Mouse (Mus musculus) spleen, adult 10 weeks (tissue): Measurements from ENCODE around the gene Ces3b. TPM values are rescaled to one million over a fixed set of nuclear protein-coding genes. Genes with fewer than 3 reads are reported as not detected.

ENCODE experiments used
- polyA plus RNA-seq: library from polyadenylated mRNA; stranded (reverse); fragments of 350-450 nt; fragmentation: Illumina TruSeq; extraction: RNeasy Lipid Tissue Mini Kit (QIAGEN cat#74804); gene quantifications from one replicate; pipeline ENCODE4 v1.2.3, GENCODE M21; 2015; ENCODE audit warnings: low replicate concordance; ENCODE audit not compliant: insufficient read depth

The Ces3b gene
- not detected for polyA plus RNA-seq

GRCm38 (mm10) chr8:105083449-105084050 lies at the start of gene Ces3b:
Ces3b (plus strand) TSS chr8:105083753.

GRCm38 (mm10) chr8:105048371-105048854 lies 35.1 kb upstream of the Ces3b start, which contains the start of gene Ces3a:
Ces3a (plus strand) TSS chr8:105048601.

GRCm38 (mm10) chr8:105131509-105131908 lies 48.0 kb downstream of the Ces3b start, which contains the start of gene Ces4a:
Ces4a (plus strand) TSS chr8:105131800.

Other genes starting within 250 kb of the Ces3b start
- gene Ces2c, start 236.7 kb upstream of the Ces3b start, polyA plus RNA-seq = 0.91 TPM
- gene Ces2e, start 157.5 kb upstream of the Ces3b start, polyA plus RNA-seq = 0.21 TPM
- not detected for gene Ces2f, start 136.4 kb upstream of the Ces3b start, polyA plus RNA-seq
- 8.7 TPM for gene Ces2g, start 122.0 kb upstream of the Ces3b start, polyA plus RNA-seq
- gene Ces2h, start 82.9 kb upstream of the Ces3b start, polyA plus RNA-seq = not detected
- not detected for gene Ces3a, start 35.2 kb upstream of the Ces3b start, polyA plus RNA-seq
- gene Ces4a, start 48.0 kb downstream of the Ces3b start, polyA plus RNA-seq = not detected
- gene Cbfb, start 86.9 kb downstream of the Ces3b start, polyA plus RNA-seq = 149 TPM
- 22.6 TPM for gene D230025D16Rik, start 141.4 kb downstream of the Ces3b start, polyA plus RNA-seq
- gene B3gnt9, start 171.4 kb downstream of the Ces3b start, polyA plus RNA-seq = 4.9 TPM
- 12.7 TPM for gene Tradd, start 180.9 kb downstream of the Ces3b start, polyA plus RNA-seq
- 3.3 TPM for gene Fbxl8, start 180.9 kb downstream of the Ces3b start, polyA plus RNA-seq
- gene Hsf4, start 186.0 kb downstream of the Ces3b start, polyA plus RNA-seq = 0.29 TPM
- 0.59 TPM for gene Nol3, start 192.4 kb downstream of the Ces3b start, polyA plus RNA-seq
- gene 4931428F04Rik, start 206.1 kb downstream of the Ces3b start, polyA plus RNA-seq = 4.4 TPM
- 7.8 TPM for gene Exoc3l, start 212.3 kb downstream of the Ces3b start, polyA plus RNA-seq
- gene E2f4, start 213.9 kb downstream of the Ces3b start, polyA plus RNA-seq = 61.9 TPM
- gene Elmo3, start 221.8 kb downstream of the Ces3b start, polyA plus RNA-seq = 2.7 TPM
- gene Lrrc29, start 242.5 kb downstream of the Ces3b start, polyA plus RNA-seq = 0.98 TPM
- 42.6 TPM for gene Tmem208, start 242.6 kb downstream of the Ces3b start, polyA plus RNA-seq